Mouse (Mus musculus) monocyte, adult 2 months (primary cell): Measurements from ENCODE around the gene Vmn1r221.
"Not testable (repeated sequence)": the region's sequence is repeated elsewhere in the genome, so short reads cannot be mapped to it uniquely, and the experiment has no call there.

Experiments used
- DNase-seq, 2 experiments: peaks; one replicate each; pipeline ENCODE4 v3.0.0; 2022; ENCODE audit warnings: low spot score in 2 of 2, low read depth in 1 of 2

Gene Vmn1r221

GRCm38 (mm10) chr13:23213827-23214226, at the start of gene Vmn1r221:
Vmn1r221 (plus strand) TSS chr13:23214127.
- not testable (repeated sequence) for DNase-seq

GRCm38 (mm10) chr13:23166471-23166870, 47.5 kb upstream of the Vmn1r221 start:
- DNase-seq: not testable (repeated sequence)

DNA sequence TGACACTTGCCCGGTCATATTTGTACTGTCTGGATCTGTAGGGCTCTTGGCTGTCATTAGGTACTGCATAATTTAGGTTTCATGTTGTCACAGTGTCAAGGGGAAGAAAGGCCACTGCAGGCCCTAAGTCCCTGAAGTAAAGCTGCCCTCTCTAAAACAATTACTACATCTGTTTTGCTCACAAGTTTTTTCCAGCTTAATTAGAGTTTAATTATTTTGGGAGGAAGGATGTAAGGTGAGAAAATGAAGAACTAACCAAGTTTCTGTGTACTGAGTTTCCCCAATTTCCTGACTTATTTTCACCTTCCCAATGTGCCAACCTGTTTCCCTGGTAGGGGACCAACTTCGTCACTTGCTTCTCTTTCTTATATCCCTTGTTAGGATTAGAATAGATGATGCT, 26.1 kb upstream of the Vmn1r221 start, which contains the start of gene Vmn1r220:
Gene Vmn1r220, minus strand, starts transcription at position 101 of the 400 bp plus-strand sequence.
- DNase-seq: no peak

GRCm38 (mm10) chr13:23203885-23204284, 10.0 kb upstream of the Vmn1r221 start:
- not testable (repeated sequence) for DNase-seq

- not testable (repeated sequence) for DNase-seq
These were observed 21.9 kb downstream of the Vmn1r221 start, which contains the start of gene Vmn1r222 for GRCm38 (mm10) chr13:23235847-23236246. Vmn1r222 (minus strand) TSS chr13:23235947.

- DNase-seq: not testable (repeated sequence)
These were observed 32.9 kb downstream of the Vmn1r221 start, which contains the start of gene Vmn1r223 for GRCm38 (mm10) chr13:23246834-23247233. Vmn1r223 (plus strand) TSS chr13:23247134.

- DNase-seq: no peak
These were observed 44.7 kb downstream of the Vmn1r221 start for GRCm38 (mm10) chr13:23258546-23259048.

DNA sequence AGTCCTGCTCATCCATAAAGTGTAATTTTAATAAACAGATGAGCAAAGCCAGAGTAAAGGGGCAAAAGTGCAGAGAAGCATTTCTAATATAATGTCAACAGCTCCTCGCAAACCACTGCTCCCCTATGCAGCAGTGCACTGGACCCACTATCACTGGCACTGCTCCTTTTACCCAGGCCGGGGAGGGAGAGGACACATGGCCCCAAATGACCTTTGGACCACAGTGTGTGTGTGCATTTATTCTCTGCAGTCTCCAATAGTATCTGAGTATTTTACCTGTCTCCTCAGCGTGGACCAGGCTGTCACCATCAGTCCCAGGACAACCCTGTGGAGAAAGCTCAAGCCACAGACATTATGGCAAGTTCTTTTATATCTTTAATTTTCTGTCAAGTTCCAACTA, 54.7 kb downstream of the Vmn1r221 start:
- not testable (repeated sequence) for DNase-seq

GRCm38 (mm10) chr13:23269127-23269526, 55.2 kb downstream of the Vmn1r221 start:
- DNase-seq: not testable (repeated sequence)

GRCm38 (mm10) chr13:23269681-23270080, 55.8 kb downstream of the Vmn1r221 start:
- DNase-seq: no peak

- DNase-seq: no peak
These were observed 56.6 kb downstream of the Vmn1r221 start for GRCm38 (mm10) chr13:23270321-23271101.
